Mouse (Mus musculus) liver (tissue): ENCODE results near the gene Nfib.
A peak's percentile ranks its signal among the peaks of the same experiment; 100 is the strongest.

Experiments used
- DNase-seq: peaks from one replicate; pipeline ENCODE4 v3.0.0-alpha.2; 2020; ENCODE audit warnings: mixed read lengths

Nfib gene

DNA sequence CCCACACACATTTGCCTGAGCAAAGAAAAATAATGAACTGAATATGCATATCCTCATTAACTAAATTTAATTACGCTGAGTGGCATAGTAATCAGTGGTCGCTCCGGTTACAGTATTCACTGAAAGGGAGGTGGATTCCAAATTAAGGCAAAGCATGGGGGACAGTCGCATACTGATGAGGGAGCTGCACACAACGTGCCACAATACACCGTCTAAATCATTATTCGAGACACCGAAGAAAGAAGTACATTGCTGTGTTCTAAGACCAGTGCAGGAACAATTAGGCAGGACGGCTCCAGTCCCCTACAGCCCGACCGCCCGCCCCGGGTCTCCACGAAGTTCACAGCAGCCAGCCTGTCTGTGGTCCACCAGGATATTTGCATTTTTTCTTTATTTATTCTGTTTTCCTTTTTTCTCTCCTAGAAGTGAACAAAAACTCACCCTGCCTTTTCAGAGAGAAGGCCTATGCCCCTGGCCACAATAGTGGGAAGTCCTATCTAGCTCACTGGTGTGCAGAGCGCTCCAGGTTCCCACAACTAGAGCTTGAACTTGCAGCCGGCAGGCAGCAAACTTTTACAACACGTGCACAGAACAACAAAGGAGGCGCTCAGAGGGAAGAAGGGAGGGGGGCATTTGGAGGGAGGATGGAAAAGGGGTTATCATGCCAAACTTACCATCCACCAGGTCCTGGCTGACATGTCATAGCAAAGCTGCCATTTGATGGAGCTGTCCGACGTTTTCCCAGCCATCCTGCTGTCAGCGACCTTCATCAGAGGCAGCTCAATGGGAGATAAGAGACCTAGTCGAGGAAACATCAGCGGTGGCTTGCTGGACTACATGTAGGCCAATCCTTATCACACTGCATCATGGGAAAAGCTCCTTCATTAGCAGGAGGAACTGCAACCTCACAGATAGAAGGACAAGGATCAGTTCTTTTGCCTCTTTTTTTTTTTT lies at the start of gene Nfib:
TSS of gene Nfib (minus strand) at position 910 of the 954 bp plus-strand sequence.
- DNase-seq = no peak

DNA sequence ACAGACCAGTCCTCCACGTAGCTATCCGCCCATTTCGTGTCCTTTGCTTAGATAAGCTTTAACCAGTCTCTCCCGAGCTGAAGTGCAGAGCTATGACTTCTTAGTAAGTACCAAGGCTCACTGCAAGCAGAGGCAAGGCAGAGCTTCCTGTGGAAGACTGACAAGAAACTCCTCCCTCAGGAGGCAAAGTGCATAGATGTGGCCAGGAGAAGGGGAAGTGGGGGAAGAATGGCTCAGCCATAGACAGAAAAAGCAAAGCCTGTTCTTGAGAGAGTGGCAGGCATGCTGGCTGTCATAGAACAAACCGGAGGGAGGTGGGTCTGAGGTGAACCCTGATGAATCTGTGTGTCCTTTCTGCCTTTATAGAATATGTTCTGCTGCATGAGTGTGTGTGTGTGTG lies 30.2 kb upstream of the Nfib start:
- DNase-seq = peak; percentile 6

DNA sequence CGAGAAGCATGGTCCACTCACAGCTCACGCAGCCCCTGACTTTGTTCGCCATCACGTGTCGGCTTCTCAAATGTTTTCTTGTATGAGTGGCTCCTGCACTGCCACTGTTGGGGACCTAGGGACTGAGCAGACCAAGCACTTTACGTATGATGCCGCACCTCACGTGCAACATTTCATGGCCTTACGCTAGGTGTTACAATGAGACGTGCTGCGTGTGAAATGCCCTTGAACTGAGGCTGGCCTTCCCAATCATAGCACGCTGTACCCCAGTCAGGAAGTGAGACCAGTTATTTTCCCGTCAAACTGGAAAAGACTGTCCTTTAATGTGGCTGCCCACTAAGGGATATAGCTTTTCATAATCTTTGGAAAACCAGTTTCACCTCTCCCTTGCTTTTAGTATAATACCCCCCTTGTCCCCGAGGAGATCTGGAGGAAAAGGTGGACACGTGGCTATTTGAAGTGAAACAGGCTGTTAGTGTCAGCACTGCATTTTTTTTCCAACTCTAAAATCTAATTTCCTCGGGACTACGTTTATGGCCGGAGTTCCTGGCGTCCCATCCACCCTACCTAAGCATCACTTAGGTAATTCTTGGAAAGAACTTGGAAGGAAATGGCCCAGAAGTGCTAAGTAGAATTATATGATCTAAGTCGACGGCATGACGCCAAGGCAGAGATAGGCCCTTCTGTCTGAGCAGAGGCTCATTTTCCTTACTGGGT lies 29.4 kb upstream of the Nfib start:
- no peak for DNase-seq

DNA sequence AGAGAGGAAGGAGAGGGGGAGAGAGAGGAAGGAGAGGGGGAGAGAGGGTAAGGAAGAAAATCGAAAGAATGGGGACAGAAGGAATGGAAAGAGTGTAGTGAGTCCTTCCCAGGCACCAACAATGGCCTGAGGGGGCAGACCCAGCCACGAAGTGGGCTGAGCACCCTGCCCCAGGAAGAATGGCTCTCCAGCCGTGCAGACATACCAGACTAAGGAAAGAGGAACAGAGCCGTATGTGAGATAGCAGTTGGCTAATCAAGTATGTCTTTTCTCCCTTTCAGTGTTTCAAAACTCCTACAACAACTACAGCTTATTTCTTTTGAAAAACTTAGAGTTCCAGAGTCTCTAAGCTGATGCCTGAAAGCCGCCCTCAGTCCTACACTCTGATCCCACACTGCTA lies 28.8 kb upstream of the Nfib start:
- DNase-seq = no peak

DNA sequence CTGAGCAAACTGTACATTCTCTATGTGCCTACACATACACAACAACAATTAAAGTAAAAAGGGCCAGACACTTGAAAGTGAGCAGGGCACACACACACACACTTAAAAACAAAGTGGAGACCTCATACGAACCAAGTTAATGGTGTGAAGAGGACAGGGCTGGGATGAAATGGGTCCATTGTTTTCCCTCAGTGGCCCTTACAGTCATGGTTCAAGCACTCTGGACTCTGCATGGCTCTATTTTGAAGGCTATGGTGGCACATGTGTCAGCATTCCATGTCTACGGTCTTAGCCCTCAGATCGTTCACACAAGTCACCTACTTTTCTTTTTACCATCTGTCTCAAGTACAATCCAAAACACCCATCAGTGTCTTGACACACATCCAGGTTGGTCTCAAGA lies 28.1 kb upstream of the Nfib start:
- DNase-seq = no peak

DNA sequence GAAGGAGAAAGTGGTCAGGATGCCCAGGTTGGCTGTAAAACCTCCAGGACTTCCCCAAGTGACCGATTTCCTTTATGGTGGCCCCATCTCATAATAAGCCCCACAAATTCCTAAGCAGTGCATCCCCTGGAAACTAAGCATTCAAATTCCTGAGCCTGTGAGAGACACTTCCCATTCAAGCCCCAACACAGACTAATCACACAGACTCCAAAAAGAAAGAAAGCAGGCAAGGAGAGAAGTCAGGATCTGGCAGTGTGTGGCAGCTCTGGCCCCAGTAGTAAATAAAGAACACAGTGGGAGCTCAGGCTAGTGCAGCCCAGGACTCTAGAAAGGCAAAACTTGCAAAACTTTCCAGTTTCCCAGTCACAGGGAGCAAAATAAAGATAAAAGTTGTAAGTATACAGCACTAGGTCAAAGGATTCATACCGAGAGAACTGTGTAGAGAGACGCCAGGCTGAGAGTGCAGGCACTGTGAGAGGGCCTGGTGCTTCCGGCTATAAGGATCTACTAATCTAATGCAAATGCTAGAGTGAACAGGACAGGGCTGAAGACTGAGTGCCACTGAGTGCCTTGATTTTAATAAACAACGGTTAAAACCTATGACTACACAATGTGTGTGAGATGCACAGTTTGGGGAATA lies 24.8 kb upstream of the Nfib start:
- no peak for DNase-seq

DNA sequence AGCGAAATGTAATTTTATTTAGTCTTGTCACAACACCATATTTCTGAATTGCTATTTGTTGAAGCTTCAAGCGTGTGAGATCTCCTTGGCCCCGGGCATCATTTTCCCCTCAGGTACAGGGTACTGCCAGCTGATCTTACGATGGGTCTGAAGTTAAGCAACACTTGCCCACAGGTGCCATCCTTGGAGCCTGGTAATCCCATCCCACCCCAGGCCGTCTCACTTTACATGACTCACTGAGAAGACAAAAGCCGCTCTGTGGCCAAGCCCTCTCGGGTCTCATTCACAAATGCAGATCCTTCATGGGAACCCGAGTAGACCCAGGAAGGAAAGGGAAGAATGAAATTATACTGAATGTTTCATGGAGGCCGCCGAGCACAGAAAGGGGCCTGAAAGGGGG lies 18.5 kb upstream of the Nfib start:
- DNase-seq = no peak

DNA sequence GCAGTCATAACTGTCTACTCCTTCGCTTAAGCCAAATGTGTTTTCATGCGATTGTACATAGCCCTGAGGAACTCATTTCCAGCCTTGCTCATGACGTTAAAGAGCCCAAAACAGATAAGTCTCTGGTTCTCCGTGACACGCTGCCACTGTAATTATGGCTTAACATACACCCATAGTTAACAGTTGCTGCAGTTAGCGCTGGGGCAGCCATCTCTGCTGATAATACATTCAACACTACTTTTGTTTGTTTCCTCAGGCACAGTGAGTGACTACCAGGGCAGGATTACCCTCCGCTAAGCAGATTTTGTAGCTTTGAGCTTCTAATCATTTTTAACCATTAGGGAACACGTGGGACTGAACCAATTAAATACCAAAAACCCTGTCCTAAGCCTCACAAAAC lies 17.5 kb upstream of the Nfib start:
- DNase-seq = no peak

DNA sequence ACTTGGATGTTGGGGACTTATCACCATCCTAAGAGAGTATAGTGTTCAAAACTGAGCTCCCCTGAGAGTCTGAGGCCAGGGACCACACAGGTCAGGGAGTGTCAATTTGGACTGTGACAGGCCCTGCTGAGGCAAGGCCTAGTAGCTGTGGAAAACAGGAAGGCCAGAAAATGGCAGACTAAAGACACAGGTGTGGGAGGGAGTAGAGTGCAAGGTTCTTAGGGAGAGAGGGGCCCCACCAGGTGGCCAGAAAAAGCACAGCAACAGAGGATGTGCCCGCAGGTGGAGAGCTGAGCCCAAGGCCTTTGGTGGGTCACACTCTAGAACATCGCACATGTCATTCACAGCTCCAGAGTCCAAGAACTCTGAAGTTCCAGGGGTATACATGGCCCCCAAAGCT lies 10.3 kb upstream of the Nfib start:
- no peak for DNase-seq

DNA sequence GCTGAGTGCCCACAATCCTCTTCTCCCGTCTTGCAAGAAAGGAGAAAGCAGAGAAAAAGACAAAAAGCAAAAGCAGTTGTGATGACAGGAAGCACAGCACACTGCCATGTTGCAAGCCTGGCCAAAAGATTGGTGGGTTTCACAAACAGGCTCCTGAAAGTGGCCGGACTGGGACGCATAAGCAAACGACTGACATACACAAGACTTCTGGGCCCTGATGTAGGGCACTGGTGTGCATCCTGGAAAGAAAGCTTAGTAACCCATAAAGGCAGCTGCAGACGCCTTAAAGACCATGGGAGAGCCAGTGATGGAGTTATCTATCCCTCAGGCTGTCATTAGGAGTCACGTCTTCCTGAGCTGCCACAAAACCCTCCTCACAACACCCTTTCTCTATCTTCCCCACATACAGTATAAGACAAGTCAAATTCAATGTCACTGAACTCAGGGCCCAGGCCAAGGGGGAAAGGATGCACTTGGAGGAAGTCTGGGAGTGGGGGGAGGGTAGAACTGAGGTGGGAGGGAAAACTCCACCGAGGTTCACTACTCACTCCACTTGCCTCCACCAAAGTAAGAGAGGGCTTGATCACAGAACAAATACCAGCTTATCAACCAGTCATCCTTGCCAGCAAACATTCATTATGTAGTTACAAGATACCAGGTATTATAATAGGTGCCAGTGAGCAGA lies 6.2 kb upstream of the Nfib start:
- DNase-seq = no peak

DNA sequence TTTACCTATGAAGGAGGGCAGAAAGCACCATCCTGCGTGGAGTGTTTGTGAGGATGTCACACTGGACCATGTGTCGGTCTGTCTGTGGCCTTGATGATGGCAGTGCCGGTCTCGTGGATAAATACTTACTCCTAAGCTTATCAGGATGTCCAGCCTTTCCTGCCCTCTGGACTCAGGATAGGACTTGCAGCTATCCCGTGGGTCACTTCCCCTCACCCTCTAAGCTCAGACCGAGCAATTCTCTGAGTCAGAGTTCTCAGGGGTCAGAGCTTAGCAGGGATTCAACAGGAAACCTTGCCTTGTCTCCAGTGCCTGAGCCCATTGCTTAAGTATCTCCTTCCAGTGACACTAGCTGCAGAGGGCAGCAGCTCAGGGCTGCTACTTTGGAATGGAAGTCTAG lies 4.1 kb upstream of the Nfib start:
- DNase-seq = no peak

DNA sequence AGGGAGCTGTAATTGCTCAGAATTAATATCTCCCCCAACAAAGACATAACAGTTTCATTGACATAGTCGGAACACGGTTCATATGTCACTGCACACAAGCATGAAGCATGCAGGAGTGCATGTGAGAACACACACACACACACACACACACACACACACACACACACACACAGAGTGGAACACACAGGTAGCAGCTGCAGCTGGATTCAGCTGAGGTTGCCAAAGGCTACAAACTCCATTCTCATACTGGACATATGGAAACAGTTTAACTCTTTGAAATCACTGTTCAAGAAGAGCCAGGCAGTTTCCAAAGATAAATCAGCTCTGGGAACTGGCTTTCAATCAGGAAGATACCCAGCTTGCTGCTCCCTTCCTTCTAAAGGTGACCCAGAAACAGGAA lies 462 bp upstream of the Nfib start:
- no peak for DNase-seq

DNA sequence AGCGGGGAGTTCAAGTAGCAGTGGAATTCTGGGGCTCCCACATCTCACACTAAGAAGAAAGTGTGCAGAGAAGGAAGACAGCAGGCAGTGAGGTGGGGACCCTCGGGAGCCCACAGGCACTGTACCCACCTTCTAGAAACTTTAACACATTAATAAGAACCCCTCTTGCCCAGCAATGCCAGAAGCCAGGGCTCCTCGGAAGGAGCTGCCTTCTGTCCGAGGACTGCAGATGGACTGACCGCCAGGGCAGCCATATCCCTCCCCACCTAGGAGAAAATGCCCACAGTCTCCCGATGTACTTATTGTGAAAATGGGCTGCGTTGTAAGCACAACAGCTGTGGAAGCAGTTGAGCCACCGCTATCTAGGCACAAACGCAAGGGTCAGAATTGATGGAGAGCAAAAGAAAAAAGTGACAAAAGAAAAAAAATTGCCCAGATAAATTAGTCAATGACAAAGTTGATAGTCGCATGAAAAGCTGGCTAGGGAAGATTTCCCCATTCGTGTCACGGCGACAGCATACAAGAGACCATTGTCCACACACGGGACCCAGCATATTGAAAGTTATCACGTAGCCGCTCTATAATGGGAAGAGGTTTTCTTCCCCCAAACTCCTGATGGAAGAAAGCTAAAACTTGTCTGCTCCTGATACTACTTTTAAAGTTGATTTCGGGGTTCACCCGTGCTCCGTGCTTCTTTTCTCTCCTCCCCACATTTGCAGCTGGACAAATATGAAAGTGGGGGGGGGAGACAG lies 1.3 kb downstream of the Nfib start:
- no peak for DNase-seq

DNA sequence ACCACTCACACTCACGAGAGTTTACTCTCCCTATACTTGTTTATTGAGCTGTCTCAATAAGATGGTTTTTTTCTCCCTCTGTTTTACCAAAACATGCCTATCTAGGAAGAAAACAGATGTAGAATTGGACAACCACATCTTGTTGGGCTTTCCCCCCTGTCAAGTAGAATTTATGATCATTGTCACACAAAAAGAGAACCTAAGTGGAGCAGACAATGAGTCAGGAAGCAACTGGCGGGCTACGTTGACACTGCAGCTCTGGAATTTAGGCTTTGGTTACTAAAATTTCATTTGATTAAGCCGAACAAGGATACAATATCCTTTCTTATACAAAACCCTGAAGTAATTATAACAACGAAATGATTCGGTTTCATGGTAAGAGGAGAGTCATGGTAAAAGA lies 2.7 kb downstream of the Nfib start:
- no peak for DNase-seq

DNA sequence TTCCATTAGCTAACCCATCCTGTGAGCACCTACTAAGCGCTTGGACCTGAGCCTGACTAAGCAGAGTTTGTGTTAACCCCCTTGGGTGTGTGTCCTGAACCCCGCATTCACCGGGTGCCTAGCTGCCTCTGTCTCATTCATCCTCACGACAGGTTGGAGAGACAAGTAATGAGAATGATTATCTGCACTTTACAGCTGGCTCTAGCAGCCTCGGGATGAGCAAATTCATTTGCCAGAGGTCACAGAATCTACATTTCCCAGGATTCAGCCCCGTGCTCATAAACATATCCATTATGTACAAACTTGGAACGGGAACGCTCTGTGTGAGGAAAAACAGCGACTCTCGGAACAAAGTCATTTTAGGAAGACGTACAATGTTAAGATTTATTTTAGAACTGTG lies 6.0 kb downstream of the Nfib start:
- no peak for DNase-seq

DNA sequence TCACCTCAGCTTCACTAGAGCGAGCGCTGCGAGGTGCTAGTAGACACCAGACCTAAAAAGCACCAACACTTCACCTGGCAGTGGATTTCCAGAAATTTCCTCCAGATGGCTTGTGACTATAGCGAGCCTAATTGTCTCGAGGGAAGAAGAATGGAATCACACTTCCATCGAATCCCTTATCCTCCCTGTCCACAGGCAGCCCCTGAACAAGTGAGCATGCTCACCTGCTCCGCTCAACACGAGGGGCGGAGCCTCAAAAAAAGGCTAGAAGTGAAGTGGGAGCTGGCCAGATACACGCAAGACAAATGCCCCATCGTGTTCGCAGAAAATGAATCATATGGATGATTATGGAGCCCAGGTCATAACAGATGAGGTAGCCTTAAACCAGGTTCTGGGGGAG lies 6.9 kb downstream of the Nfib start:
- no peak for DNase-seq

DNA sequence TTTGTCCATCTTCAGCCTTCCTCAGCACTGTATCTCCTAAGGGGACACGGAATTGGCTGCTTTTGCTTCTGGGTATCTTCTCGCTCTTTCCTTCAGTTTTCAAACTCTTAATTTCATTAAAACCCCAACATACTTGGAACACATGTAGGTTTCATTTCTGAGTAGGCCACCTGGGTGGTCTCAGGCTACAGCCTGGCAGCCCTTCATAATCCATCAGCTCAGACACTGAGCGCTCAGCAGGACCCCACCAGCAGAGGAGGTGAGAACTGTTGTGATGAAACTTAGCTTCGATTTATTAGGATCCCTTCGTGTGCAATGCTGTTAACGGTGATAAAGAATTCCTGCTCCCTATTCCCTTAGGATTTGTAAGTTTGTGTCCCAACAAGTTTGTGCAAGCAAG lies 8.4 kb downstream of the Nfib start:
- no peak for DNase-seq

DNA sequence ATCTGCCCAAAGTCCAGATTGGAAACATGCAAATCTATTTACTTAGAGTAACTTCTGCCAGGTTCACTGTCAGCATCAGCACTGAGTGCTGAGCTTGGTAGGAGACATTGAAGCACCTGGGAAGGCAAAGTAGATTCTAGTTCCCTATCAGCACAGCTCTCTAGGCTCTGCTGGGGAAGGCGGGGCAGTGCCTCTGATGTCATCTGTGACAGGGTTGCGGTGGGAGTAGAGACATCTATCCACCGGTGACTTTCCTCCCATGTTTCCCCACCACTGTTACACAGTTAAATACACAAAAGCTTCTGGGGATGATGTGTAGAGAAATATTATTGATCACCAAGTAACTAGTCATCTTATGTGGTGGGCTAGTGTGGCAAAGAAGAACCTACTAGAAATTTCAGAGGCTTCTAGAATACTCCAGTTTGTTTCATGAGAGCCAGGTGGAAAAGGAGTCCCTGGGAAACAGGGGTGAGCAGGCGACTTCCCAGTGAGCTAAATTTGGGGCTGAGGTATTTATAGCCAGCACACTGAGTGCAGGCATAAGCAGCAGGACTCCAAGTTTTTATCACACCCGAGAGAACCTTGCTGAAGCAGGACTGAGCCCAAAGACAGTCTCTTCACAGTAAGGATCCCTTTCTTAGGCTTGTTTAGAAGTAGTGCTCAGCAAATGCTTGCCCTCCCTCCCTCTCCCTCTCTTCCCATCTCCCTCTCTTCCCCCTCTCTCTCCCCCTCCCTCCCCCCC lies 9.6 kb downstream of the Nfib start:
- DNase-seq = no peak

DNA sequence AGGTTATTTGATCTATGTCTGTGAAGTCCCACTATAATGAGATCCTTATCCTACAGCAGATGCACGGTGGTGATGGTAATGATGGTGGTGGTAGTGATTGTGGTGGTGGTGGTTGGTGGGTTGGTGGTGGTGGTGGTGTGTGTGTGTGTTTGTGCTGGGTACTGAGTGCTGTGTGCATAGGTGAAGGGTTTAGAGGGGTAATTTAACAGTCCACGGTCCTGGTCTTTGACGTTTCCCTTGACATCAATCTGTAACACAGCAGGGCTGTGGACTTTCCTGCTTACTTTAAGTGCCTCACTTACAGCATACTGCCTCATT lies 13.6 kb downstream of the Nfib start:
- no peak for DNase-seq

DNA sequence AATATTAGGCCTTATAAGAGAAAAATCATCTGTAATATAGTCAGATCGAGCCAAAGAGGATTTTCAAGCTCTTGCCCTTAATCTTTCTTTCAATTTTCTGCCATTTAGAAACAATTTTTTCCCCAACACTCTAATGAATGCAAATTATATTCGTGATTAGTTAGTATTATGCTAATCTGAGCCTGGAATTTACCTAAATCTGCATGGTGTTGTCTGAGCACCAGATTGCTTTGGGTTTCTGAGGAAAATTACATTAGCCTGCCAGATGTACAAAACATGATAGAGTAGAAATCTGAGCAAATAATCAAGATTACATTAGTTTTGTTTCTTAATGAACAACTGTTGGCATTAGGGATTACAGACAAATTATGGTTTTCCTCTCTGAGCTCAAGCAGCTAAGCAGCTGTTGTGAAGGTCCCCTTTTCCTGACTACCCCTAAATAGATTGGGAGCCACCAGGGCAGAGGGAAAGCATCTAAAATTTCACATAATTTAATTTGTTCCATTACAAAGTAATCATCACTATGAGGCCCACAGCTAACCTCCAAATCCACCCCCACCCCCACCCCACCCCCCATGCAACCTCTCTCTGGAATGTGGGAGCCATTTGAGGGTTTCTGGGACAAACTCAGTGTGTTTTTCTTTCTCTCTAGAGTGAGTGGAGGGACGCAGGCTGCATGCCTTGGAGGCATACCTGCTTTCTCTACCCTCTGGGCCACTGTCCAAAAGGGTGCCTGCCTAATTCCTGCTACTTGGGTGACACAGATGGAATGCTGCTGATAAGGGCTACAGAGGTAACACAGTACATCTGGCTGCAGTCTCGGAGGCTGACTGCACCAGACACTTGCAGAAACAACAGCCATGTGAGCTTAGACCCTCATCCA lies 14.2 kb downstream of the Nfib start:
- no peak for DNase-seq

DNA sequence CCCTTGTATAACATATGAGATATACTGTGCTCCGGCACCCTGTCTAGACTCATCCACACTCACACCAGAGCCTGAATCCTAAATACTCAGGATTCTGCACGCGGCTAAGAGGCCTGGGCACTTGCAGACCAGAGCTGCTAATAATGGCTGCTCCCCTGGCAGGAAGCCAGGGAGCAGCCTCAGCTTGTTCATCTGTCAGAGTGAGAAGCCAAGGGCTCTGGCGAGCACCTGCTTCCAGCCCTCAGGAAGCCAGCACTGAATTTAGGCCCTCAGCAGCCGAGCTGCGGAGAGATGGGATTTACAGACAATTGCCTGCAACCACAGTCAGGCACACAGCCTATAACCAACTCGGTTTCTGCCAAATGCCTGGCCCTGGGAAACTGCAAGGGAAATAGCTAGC lies 15.3 kb downstream of the Nfib start:
- peak; percentile 35 for DNase-seq
